Mouse (Mus musculus): ENCODE data around the gene Haus4.

Gene Haus4

DNA sequence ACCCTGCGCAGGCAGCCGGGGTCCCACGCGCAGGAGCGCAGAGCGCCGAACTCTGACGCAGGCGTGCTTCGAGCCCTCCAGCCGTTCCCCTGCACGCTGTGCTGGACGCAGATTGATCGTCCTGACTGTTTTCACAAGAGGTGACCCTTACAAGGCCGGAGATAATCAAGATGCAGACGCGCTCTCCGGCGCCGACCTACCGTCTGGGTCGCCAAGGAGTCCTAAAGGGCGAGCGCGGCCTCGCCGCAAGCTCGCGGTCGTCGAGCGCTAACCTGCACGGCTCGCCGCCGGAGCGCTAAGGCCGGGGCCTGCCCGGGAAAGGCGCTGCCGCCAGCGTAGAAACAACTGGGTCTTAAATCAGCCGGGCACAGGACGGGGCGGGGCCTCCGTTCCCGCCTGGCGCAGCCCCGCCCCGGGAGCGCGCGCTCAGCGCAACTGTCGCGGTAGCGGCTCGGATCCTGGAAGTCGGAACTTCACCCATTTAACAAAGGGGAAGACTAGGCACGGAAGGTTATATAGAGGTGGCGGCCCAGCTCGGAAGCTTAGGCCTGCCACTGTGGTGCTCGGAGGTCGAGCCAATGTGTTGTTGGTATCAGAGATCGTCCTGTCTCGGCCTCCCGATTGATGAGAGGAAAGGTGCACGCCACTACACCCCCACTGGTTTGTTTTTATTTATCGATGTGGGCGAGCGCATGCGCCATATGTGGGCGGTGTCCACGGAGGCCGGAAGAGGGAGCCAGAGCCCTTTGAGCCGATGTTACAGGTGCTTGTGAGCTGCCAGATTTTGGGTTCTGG, at the start of gene Haus4:
Haus4 (minus strand) TSS at position 642 of the 795 bp plus-strand sequence.
- DNase-seq (ENCODE audit: low spot score in 2 of 2), result peak; percentile 59 to 67

DNA sequence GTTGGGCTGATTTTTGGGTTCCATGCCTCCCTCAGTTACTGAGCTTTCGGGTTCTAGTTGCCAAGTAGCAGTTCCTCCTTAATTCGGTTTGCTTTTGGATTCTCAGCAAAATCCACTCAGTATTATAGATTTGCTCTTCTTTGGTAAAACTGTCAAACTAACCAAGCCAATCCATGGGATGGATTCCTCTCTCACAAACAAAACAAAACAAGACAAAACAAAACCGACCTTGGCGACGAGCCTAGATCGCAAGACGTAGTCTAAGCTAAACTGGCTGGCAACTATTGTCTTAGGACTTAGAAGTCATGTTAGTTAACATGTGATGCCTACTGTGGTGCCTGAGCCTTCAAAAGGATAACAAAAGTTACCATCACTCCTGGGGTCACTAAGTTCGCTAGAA, 49.3 kb upstream of the Haus4 start:
- DNase-seq (ENCODE audit: low spot score in 2 of 2), result no peak

DNA sequence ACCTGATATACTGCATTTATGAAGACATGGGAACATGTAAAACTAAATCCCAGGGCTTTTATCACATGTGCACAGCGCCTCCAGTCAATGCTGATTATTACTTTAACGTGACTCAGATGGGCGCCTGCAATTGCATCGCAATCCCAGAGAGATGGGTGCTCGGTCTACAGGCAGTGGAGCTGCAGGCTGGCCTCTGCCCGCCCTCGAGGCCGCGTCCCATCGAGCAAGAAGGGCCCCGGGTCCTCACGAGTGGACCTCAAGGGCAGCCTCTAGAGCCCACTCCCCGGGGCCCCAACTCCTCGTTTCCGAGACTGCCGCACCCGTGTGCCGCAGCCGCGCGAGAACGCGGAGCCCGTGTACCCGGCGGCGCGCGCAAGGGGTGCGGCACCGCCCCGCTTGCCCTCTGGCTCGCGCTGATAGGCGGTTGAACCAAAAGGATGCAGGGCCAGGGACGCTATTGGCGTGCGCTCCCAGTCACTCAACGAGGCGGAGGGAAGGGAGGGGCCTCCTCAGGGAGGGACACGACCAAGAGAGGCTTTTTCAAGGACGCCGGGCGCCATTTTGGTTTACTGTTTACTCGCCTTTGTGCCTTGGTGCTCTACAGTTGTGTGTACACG, 48.7 kb upstream of the Haus4 start:
- peak; percentile 95 to 96 for DNase-seq (ENCODE audit: low spot score in 2 of 2)

DNA sequence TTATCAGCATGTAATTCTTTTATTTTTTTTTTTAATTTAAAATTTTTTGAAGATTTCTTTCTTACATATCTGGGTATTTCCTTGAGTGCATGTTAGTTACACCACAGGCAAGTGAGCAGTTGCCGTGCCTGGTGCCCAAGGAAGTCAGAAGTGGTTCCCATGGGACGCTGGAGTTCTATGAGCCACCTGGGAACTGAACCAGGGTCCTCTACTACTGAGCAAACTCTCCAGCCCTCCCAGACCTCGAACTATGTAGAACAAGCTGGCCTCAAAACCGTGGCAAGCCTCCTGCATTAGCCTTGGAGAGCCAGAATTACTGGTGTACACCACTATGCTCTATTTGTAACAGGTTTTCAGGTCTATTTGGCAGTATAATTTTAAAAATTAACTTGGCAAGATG, 48.2 kb upstream of the Haus4 start:
- no peak for DNase-seq (ENCODE audit: low spot score in 2 of 2)

DNA sequence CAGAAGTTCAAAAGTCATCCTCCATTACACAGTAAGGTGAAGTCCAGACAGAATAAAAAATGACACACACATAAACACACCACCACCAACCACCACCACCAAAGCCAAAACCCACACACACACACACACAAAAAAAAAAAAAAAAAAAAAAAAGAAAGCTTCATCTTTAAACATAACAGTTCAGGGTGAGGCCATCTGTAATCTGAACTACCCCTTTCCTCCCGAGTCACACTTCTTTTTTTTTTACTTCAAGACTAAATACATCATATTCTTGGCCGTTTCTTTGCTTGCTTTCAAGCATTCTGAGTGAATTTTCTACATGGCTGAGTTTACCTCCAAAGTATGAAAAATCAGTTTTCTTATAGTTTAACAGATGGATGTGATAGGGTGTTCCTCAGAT, 47.2 kb upstream of the Haus4 start:
- DNase-seq (ENCODE audit: low spot score in 2 of 2), result no peak

DNA sequence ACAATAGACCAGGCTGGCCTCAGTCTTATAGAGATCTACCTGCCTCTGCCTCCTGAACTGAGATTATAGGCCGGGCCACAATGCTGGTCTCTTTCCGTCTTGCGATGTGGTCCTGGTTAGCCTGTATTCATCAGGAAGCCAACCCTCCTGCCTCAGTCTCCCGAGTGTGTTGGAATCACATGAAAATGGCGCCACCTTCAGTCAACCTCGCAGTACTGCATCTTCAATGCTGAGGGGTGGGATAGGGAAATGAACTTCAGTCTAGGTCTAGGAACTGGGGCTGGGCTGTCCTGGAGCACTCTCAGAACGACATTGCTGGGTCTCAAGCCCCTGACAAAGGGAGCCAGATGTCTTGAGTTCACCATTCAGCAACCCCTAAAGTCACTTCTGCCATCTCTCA, 42.7 kb upstream of the Haus4 start:
- no peak for DNase-seq (ENCODE audit: low spot score in 2 of 2)

DNA sequence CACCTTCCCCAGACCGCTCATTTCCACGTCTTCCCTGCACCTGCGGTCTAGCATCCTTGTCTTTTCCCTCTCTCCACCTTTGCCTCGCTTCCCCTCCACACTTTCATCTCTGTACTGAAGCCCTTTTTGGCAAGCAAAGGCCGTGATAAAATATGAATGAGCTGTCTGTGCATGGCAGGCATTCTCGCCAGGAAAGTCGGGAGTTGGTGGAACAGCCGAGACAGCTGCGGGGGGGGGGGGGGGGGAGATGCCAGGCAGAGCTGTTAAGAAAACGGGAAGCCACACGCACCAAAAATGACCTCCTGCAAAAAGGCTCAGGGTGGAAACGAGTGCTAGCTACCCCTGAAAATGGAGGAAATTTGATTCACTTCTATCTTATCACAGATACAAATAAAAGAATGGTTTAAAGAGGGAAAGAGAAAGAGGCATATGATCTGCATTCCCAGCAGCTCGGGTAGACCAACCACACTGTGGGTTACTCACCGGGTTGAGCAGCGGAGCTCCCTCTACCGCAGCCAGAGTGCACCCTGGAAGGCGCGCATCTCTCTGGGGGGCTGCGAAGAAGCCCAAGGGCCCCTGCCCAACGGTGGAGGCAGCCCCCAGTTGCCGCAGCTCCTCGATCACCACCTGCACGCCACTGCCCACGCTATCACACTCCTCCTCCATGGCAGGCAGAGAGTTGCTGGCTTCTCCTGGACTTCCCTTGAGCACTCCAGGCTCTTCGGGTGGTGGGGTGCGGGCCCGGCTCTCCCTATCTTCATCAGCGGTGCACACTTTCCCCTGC, 40.4 kb upstream of the Haus4 start:
- DNase-seq (ENCODE audit: low spot score in 2 of 2), result peak; percentile 52 to 55

DNA sequence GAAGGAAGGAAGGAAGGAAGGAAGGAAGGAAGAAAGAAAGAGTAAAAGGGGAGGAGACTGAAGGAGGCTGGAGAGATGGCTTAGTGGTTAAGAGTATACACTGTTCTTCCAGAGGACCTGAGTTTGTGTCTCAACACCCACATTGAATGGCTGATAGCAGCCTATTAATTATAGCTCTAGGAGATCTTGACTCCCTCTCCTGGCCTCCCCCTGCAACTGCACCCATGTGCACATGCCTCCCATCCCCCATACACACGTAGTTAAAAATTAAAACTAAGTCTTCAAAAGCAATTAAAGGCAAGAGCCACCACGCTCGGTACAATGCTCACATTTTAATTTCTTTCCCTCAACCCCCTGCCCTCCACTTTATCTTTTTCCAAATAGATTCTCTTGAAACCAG, 39.6 kb upstream of the Haus4 start:
- no peak for DNase-seq (ENCODE audit: low spot score in 2 of 2)

DNA sequence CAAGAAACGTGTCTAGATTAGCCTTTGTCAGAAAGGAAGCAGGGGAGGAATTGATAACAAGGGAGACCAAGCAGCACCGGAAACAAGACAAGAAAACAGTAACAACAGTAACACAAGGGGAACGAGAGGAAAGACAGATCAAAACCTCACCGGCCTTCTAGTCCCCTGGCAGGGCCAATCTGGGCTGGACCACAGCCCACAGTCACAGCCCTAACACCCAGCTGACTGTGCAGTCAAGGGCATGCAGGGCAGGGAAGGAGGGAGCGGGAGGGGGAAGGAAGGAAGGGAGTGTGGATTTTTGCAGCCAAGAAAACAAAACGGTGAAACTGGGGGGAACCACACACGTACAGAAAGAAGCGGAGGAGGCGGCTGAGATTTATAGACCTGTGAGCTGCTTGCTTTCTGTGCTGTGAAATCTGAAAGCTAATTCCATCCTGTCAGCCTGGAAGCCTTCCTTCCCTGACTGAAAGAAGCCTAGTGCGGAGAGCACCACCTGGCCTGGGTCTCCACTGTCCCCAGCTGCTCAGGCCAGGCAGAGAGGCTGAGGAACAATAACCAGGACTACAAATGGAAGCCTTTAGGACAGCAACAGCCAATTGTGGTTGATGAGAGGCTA, 38.0 kb upstream of the Haus4 start:
- DNase-seq (ENCODE audit: low spot score in 2 of 2), result peak; percentile 59 to 65

DNA sequence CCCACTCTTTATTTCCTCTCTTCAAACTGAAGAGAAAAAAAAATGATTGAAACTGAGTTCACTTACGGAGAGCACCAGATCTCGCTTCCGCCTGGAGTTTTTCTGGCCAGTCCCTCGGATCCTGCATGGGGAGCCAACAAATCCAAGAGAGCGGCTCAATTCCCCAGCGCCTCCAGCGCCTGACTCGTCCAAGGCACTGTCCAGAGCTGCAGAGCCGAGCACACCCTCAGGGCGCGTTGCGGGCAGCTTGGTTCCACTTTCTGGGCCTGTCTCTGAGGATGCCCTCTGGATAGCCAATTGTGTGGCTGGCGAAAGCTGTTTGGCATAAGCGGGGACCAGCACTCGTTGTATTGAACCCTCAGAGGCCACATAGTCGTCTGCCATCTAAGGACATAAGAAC, 36.6 kb upstream of the Haus4 start:
- no peak for DNase-seq (ENCODE audit: low spot score in 2 of 2)

DNA sequence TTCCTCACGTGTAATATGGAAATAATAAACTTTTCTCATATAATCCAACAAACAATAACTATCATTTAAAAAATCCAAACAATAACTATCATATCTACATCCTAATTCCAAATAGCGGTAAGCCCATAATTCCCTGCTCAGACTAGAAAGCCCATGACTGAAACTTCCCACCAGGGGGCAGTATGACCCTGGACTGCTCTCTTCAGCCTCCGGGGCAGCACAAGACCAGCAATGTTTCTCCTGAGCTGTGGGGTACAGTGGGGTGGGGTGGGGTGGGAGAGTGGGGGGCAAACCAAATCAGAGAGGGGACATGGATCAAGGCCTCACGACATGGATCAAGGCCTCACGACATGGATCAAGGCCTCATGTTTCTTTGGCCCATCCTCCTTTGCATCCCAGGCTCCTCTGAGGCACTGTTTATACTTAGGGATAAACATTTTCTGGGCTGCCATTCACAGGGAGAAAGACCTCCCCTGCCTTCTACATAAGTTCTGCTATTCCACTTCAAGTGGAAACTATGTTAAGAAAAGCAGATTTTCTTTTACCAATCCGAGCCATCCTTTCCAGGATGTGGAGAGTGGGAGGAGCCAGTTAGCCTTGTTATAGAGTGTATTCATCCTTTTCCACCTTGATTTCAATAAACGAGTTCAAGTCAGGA, 29.4 kb upstream of the Haus4 start:
- peak; percentile 48 to 52 for DNase-seq (ENCODE audit: low spot score in 2 of 2)

DNA sequence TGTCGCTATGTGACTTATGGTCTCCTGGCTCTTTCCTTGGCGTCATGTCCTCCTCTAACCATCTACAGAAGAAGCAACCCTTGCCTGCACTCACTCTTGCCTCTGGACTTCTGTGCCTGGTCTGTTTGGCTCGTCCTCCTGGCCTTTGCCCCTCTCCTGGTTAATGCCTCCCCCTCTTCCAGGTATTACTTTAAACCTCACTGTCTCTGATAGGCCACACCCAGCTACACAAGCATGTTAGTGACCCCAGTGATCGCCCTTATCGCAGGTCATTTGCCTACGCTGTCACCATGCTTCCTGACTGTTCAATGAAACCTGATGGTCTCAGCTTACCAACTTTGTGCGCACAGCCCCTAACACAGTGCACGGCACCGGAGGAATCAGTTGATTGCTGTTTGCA, 28.1 kb upstream of the Haus4 start:
- no peak for DNase-seq (ENCODE audit: low spot score in 2 of 2)

DNA sequence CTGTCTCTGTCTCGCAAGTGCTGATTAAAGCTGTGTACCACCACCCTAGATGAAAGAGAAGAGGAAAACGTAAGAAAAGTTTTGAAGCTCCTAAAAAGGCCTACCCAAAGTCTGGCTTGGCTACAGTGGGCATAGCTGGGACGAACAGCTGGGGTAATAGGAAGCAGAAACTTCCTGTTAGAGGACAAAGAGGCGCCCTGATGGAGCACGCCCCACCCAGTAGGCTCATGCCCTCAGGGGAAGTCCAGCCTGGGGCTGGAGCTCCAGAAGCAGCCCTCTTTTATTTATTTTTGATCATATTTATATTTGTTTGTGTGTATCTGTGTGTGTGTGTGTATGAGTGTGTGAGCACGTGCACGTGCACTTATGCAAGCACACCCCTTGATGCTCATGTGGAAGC, 25.2 kb upstream of the Haus4 start:
- no peak for DNase-seq (ENCODE audit: low spot score in 2 of 2)

DNA sequence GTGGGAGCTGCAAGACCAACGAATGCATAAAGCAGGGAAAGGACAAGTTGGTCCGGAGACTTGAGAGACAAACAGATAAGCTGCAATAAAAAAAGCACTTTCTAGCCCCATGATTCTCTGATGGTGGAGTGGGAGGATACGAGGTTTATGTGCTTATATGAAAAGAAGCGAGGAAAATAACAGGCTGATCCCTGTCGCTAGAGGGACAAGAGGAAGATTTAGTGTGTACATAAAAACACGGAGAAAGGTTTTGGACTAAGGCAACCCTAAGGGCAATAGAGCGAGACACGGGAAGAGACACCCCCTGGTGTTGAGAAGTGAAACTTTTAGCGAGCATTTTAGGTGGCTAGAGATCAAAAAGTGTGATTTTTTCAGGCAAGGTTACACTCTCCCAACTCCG, 23.6 kb upstream of the Haus4 start:
- peak in 1 of 2 experiments; percentile 27 for DNase-seq (ENCODE audit: low spot score in 2 of 2)

DNA sequence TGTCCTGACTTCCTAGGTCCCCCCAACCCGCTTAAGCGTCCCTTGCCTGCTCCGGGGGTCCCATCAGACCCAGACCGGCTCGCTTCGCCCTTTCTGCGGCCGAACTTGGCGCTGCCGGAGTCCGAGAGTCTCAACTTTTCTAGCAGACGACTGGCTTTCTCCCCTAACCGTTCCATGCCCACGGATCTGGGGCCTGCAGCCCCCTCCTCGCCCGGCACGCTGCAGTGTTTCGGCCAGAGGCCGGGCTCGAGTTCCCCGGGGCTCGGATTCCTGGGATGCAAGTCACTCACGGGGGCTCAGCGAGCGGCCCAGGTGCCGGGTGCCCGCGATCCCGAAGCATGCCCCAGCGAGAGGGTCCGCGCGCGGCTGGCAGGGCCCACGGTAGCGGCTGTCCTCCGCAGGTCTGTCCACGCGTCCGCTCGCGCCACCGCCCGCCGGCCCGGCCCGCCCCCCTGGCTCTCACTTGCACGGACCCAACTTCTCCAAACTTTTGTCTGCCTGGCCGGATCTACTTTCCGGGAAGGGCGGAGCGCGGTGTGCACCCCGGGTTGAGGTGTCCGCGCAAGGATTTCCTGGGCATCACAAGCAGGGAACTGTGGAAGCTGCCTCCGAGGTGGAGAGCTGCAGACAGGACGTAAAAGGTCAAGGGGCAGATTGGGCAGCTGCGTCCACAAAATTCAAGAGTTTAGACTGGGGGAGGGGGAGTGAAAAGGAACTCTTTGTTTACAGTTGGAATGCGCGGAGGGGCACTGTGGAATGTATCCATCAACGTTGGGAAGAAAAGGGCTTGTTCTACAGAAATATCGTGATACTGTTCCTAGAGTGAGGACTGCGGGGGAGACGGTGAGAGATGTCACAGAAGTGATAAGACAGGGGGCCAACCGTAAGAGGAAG, 22.9 kb upstream of the Haus4 start, which contains the start of gene Ajuba:
Ajuba (minus strand) TSS at position 470 of the 894 bp plus-strand sequence.
- peak; percentile 68 to 71 for DNase-seq (ENCODE audit: low spot score in 2 of 2)

DNA sequence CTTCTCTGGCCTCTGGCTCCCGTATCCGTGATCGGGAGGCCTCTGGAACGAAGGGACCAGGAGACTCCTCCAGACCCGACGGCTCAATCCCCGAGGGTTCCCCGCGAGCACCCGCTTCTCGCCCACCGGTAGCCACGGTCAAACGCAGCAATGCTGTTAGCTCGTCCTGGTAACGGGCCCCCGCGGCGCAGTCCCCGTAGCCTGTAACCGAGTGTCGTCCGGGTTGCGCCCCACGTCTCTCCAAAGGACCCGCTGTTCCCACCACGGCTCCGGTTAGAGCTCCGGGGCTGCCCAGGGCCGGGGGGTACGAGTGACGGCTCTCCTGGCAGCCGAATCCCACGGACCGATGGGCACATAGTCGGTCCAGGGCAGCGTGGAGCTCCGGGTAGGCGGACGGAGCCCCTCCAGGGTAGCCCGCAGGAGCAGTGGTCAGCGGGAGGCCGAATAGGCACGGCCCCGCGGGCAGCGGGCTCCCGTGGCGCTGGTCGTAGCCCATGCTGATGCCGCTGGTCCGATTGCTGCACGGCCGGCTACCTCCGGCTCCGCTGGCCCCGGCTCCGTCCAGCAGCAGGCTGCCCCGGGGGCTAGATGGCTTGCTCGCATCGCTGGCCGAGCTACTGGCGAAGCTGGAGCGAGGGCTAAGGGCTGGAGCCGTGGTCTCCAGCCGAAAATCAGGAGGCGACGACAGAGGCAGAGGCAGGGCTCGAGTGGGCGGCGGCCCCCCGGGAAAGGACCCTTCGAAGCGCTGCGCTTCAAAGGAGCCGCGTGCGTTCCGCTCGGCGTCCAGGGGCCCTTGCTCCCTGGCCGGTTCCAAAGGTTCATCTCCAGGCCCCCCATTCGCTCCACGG, 22.0 kb upstream of the Haus4 start:
- no peak for DNase-seq (ENCODE audit: low spot score in 2 of 2)

DNA sequence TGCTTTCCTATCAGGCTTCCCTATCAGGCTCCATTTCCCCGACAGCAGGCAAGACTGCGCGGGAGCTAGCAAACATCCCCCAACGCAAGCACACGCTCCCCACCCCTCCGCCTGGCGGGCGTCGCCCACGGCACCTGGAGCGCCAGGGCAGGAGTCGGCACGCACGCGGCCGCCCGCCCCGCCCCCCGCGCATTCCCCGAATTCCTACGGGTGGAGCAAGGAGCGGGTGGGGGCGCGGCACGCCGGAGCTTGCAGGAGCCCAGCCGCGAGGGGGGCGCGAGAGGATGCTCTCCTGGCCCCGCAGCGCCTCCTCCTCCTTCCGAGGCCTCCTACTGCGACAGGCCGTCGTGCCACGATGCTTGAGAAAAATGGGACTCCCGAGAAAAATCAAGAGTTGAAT, 21.2 kb upstream of the Haus4 start:
- DNase-seq (ENCODE audit: low spot score in 2 of 2), result no peak

DNA sequence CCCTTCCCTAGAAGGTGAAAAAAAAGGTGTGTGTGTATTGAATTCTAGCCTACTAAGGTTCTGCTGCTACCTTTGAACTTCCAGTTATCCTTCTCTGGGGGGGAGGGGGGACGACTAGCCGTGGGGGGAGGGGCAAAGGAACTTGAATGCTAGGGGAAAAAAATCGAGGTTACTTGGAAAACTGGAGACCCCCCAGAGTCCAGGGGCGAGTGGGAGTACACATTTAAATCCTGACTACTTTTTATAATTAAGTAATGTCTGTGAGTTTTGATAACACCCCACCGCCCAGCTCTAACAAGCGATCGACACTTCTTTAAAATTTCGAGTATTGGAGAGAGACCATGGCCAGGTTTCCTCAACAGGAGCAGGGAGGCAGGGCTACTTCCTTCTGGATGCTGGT, 20.6 kb upstream of the Haus4 start:
- no peak for DNase-seq (ENCODE audit: low spot score in 2 of 2)

DNA sequence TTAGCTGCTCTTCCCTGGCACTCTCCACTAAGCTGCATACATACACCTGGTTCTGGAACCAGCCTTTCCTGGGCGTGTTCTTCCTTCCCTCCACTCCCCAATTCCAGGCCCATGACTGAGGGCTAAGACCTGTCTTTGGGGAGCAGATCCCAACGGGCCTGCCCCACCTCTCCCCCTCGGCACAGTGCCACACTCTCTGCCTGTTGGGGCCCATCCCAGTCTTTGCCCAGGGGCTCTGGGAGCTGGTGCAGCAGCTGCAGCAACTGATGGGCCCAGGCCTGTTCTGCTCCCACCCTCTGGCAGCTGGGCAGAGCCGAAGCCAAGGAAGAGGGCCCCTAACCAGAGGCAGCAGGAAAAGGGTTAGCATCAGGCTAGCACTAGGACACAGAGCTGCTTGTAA, 19.8 kb upstream of the Haus4 start:
- no peak for DNase-seq (ENCODE audit: low spot score in 2 of 2)

Measured in right cerebral cortex, adult 2 months (tissue).